In genomic region chr5:64813361-64813760, GRCm38 (mm10) we compare ENCODE assay signal across 8 mouse cellular contexts. TPM values are rescaled to one million over a fixed set of nuclear protein-coding genes. Genes with fewer than 3 reads are reported as not detected.
DNase-seq lines count a peak whose midpoint lies in the region; ATAC-seq and TF ChIP-seq lines count a peak whose summit lies in the region.

No protein-coding gene starts in this region.

- peak; percentile 57 for TF ChIP-seq CTCF in liver, adult 2 months (IDR thresholded peaks at IDR 0.05; ENCODE audit: low read depth, low read length)

- peaks cover 18% of the 10 kb centered on the region for H3K36me3 ChIP-seq in liver, adult 2 months (ENCODE audit: control insufficient read depth, insufficient read depth, low read length)

- H3K4me3 ChIP-seq in liver, adult 2 months (ENCODE audit: insufficient read depth, low read depth, low read length) = no peak overlapping the region

- H3K79me2 ChIP-seq in liver, adult 2 months (ENCODE audit: control insufficient read depth, insufficient read depth, low read length) = peaks cover 43% of the 10 kb centered on the region

- peaks cover 32% of the 10 kb centered on the region for H3K4me1 ChIP-seq in liver, adult 2 months (ENCODE audit: control insufficient read depth, insufficient read depth, low read length)

- no peak overlapping the region for H3K27ac ChIP-seq in liver, adult 2 months (replicated peaks; ENCODE audit: insufficient read depth, low read depth, low read length)

- DNase-seq in adrenal gland, adult 18-20 months (ENCODE audit: low spot score in 2 of 2) = peak; percentile 82 to 83
- DNase-seq in embryo, embryonic 11.5 days (ENCODE audit: low read depth, low spot score) = peak; percentile 88
- peak; percentile 96 for DNase-seq in heart, adult 11 months
- DNase-seq in kidney, adult 9 months = peak; percentile 89
- DNase-seq in liver, adult 2 months (ENCODE audit: extremely low read depth, low read depth, low spot score) = peak; percentile 71
- peak; percentile 68 to 82 for DNase-seq in thymus, adult 18-20 months

- H3K27me3 ChIP-seq in liver, adult 2 months (ENCODE audit: control insufficient read depth, insufficient read depth, low read length) = no peaks in the 10 kb centered on the region

- ATAC-seq in CD4-positive, CD25-positive, alpha-beta regulatory T cell, adult 4 months = peak; percentile 42
- ATAC-seq in neutrophil, adult 5-6 weeks (ENCODE audit: extremely low read depth, insufficient number of reproducible peaks, low FRiP score, poor library complexity, severe bottlenecking) = peak; percentile 33; the same call in 1 of the 2 replicates

- no peak for TF ChIP-seq POLR2A in liver, adult 2 months (IDR thresholded peaks at IDR 0.05; ENCODE audit: extremely low read depth, insufficient read depth, low read length)

- 3% methylated on average over 9 of the region's 9 CpGs for WGBS in liver, adult 2 months

- no peak overlapping the region for H3K9ac ChIP-seq in liver, adult 2 months (ENCODE audit: low read depth, low read length)

RNA-seq across cellular contexts. Expression of gene Klf3, which starts 10.2 kb away (rescaled TPM):
- 10 to 100 TPM; 81.0 to 99.7 TPM for polyA plus RNA-seq in CD4-positive, CD25-positive, alpha-beta regulatory T cell, adult 4 months (2017; shearing (Covaris generic))
- total RNA-seq in adrenal gland, adult 18-20 months (2021) = 10 to 100 TPM; 48.2 to 57.3 TPM
- total RNA-seq in liver, adult 2 months (2014; rRNA removed) = 17.8 and 18.3 TPM in 2 replicates
- polyA plus RNA-seq in liver, adult 2 months (2012; rRNA removed) = 35.7 and 39.9 TPM in 2 replicates
- total RNA-seq in neutrophil, adult 5-6 weeks (2017) = 278 and 280 TPM in 2 replicates
